Comparison of ENCODE assay signal across 10 mouse cellular contexts in the genomic region with DNA sequence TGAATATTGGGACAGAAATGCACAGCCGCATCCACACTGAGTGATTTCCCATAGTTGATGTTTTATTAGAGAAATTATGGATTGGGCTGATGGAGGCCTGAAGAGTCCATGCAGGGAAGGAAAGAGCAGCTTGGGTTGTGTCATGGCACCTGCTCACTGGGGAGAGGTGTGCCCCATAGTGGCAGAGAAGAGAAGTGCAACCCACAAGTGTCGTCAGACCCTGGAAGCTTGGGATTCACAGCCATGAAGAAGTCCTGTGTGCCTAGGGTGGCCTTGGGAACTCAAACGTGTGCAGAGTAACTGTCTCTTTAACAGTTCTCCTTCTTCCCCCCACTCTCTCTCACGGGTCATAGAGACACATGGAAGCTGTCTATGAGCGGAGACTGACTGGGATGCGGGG. TPM values are rescaled to one million over a fixed set of nuclear protein-coding genes. Genes with fewer than 3 reads are reported as not detected.
DNase-seq lines count a peak whose midpoint lies in the region; ATAC-seq and TF ChIP-seq lines count a peak whose summit lies in the region.
"Had no signal": no experiment of that assay in that cellular context is flagged by ENCODE, and none has a peak within 500 bp of the region (broad histone marks: within the 10 kb centered on the region; RNA-seq: fewer than 3 reads in every experiment).

No protein-coding gene starts in this region.

- H3K9ac ChIP-seq in liver, postnatal 0 days (replicated peaks), result no peak overlapping the region
- H3K9ac ChIP-seq: limb, embryonic 15.5 days had no signal

- H3K4me2 ChIP-seq in liver, postnatal 0 days (ENCODE audit: low read depth, low read length), result no peak overlapping the region
- H3K4me2 ChIP-seq: limb, embryonic 15.5 days had no signal

- no peak overlapping the region for H3K27ac ChIP-seq in liver, postnatal 0 days (ENCODE audit: low read depth)
- H3K27ac ChIP-seq in bone marrow, adult 2 months (ENCODE audit: control insufficient read depth, insufficient read depth, low read depth, low read length, poor library complexity), result no peak overlapping the region
- H3K27ac ChIP-seq in forebrain, embryonic 10.5 days, result no peak overlapping the region
- H3K27ac ChIP-seq: limb, embryonic 15.5 days had no signal

- TF ChIP-seq POLR2A in bone marrow, adult 2 months (IDR thresholded peaks at IDR 0.05; ENCODE audit: borderline replicate concordance, control insufficient read depth, low read depth, low read length), result no peak

- H3K27me3 ChIP-seq in liver, postnatal 0 days (ENCODE audit: insufficient read depth, low read length), result no peaks in the 10 kb centered on the region
- H3K27me3 ChIP-seq in forebrain, embryonic 10.5 days (ENCODE audit: poor library complexity, severe bottlenecking), result peaks cover 55% of the 10 kb centered on the region

- ATAC-seq in liver, postnatal 0 days, result no peak

- 46% methylated on average over 6 of the region's 6 CpGs for WGBS in liver, postnatal 0 days (ENCODE audit: insufficient replicate concordance)
- 42% methylated on average over 6 of the region's 6 CpGs for WGBS in bone marrow, adult 2 months
- 47% methylated on average over 6 of the region's 6 CpGs for WGBS in forebrain, embryonic 10.5 days

- H3K9me3 ChIP-seq in liver, postnatal 0 days (ENCODE audit: low read length), result no peaks in the 10 kb centered on the region
- no peaks in the 10 kb centered on the region for H3K9me3 ChIP-seq in forebrain, embryonic 10.5 days
- H3K9me3 ChIP-seq: limb, embryonic 15.5 days had no signal

- no peaks in the 10 kb centered on the region for H3K36me3 ChIP-seq in liver, postnatal 0 days (replicated peaks; ENCODE audit: insufficient read depth, low read length)
- no peaks in the 10 kb centered on the region for H3K36me3 ChIP-seq in forebrain, embryonic 10.5 days (replicated peaks)
- H3K36me3 ChIP-seq: limb, embryonic 15.5 days had no signal

- DNase-seq in heart, postnatal 4 days, result peak; percentile 23
- DNase-seq in heart, adult 18-20 months, result no peak
- peak; percentile 46 for DNase-seq in liver, postnatal 0 days
- no peak for DNase-seq in liver
- peak; percentile 5 for DNase-seq in lung, postnatal 36 days
- no peak for DNase-seq in urinary bladder, postnatal 36 days (ENCODE audit: low spot score in 2 of 2)
- DNase-seq in forebrain, embryonic 10.5 days (ENCODE audit: extremely low spot score, low spot score), result no peak
- DNase-seq: right cerebral cortex, postnatal 25 days had no signal

- H3K4me3 ChIP-seq in liver, postnatal 0 days (ENCODE audit: low read depth, low read length), result no peak overlapping the region
- H3K4me3 ChIP-seq in bone marrow, adult 2 months (replicated peaks; ENCODE audit: control insufficient read depth, low read depth, low read length), result no peak overlapping the region
- H3K4me3 ChIP-seq in forebrain, embryonic 10.5 days, result no peak overlapping the region
- H3K4me3 ChIP-seq: limb, embryonic 15.5 days had no signal

- TF ChIP-seq EP300 in liver, postnatal 0 days (IDR thresholded peaks at IDR 0.05; ENCODE audit: low read depth), result no peak

- no peaks in the 10 kb centered on the region for H3K4me1 ChIP-seq in liver, postnatal 0 days (ENCODE audit: insufficient read depth)
- H3K4me1 ChIP-seq in bone marrow, adult 2 months (ENCODE audit: control insufficient read depth, insufficient read depth, low read length), result no peaks in the 10 kb centered on the region
- peaks cover 36% of the 10 kb centered on the region for H3K4me1 ChIP-seq in forebrain, embryonic 10.5 days

- TF ChIP-seq CTCF in liver, postnatal 0 days (IDR thresholded peaks at IDR 0.05; ENCODE audit: low read depth), result peak; percentile 72
- TF ChIP-seq CTCF in bone marrow, adult 2 months (IDR thresholded peaks at IDR 0.05; ENCODE audit: control insufficient read depth, insufficient read depth, low read length), result peak; percentile 32; the same call in 1 of the 2 replicates

RNA-seq across cellular contexts. Expression of a gene that starts 50.3 kb away (rescaled TPM):
- total RNA-seq in heart, postnatal 4 days (2021), result 1 to 10 TPM; 3.2 to 3.6 TPM
- total RNA-seq in heart, adult 18-20 months (2021), result under 1 TPM; 0.22 to 0.41 TPM
- polyA plus RNA-seq in liver, postnatal 0 days (2015; fragmentation: Nextera tagmentation; extraction: Ambion mirVana), result 1.5 and 1.8 TPM in 2 replicates
- polyA plus RNA-seq in bone marrow, adult 2 months (2011; ENCODE audit: insufficient read depth, insufficient read length, low replicate concordance, missing spikeins), result not detected in 2 replicates
- polyA plus RNA-seq in forebrain, embryonic 10.5 days (2016; fragmentation: Nextera tagmentation; extraction: Ambion mirVana), result 4.6 and 5.3 TPM in 2 replicates

Comparison
In these comparisons a context has a peak if more than half of its experiments do, and no peak if none do; other contexts are left out.
1. DNase-seq: peak in heart, postnatal 4 days (single experiment), liver, postnatal 0 days (single experiment) and lung, postnatal 36 days (single experiment); none in heart, adult 18-20 months (0 of 2), liver (single experiment), urinary bladder, postnatal 36 days (0 of 2) and forebrain, embryonic 10.5 days (single experiment).